Mouse (Mus musculus): ENCODE results near the gene Tnfsf15.

Tnfsf15 gene

GRCm38 (mm10) chr4:63684412-63685252 is 60.3 kb downstream of the Tnfsf15 start:
- no peak for DNase-seq (ENCODE audit: low spot score)

GRCm38 (mm10) chr4:63683716-63684115 is 61.2 kb downstream of the Tnfsf15 start:
- DNase-seq (ENCODE audit: low spot score): no peak

- DNase-seq (ENCODE audit: low spot score): peak; percentile 16
These were observed 61.9 kb downstream of the Tnfsf15 start for GRCm38 (mm10) chr4:63683056-63683455.

GRCm38 (mm10) chr4:63682441-63682840 is 62.5 kb downstream of the Tnfsf15 start:
- no peak for DNase-seq (ENCODE audit: low spot score)

- DNase-seq (ENCODE audit: low spot score): no peak
These were observed 63.4 kb downstream of the Tnfsf15 start for GRCm38 (mm10) chr4:63681557-63681956.
